ENCODE assay signal across 21 mouse cellular contexts in genomic region chr13:113762766-113763516, GRCm38 (mm10).
"Had no signal": no experiment of that assay in that cellular context is flagged by ENCODE, and none has a peak within 500 bp of the region (broad histone marks: within the 10 kb centered on the region; RNA-seq: fewer than 3 reads in every experiment).

No protein-coding gene starts in this region.

- H3K4me1 ChIP-seq: megakaryocyte, embryonic 14.5 days; neural tube, embryonic 13.5 days had no signal

- H3K36me3 ChIP-seq: limb, embryonic 13.5 days; midbrain, embryonic 10.5 days; midbrain, embryonic 13.5 days; neural tube, embryonic 13.5 days had no signal

- DNase-seq: kidney, adult 18-20 months; kidney, adult 9 months; kidney, postnatal 14 days; kidney, postnatal 4 days; left cerebral cortex, postnatal 4 days; liver; liver, postnatal 0 days; retina, postnatal 1 day; thymus, adult 2 months; thymus, postnatal 14 days; thymus, postnatal 4 days had no signal

- H3K27ac ChIP-seq: limb, embryonic 13.5 days; liver, embryonic 14.5 days; macrophage; midbrain, embryonic 10.5 days; midbrain, embryonic 13.5 days; neural tube, embryonic 13.5 days had no signal

- H3K9ac ChIP-seq: limb, embryonic 13.5 days; liver, embryonic 14.5 days; liver, postnatal 0 days; midbrain, embryonic 13.5 days; neural tube, embryonic 13.5 days had no signal

- H3K9me3 ChIP-seq: limb, embryonic 13.5 days; midbrain, embryonic 10.5 days; midbrain, embryonic 13.5 days; neural tube, embryonic 13.5 days had no signal

- H3K4me3 ChIP-seq: limb, embryonic 13.5 days; megakaryocyte, embryonic 14.5 days; midbrain, embryonic 10.5 days; midbrain, embryonic 13.5 days; myocyte; neural tube, embryonic 13.5 days had no signal

- H3K4me2 ChIP-seq: limb, embryonic 13.5 days; midbrain, embryonic 13.5 days; neural tube, embryonic 13.5 days had no signal

- ATAC-seq: intestine, embryonic 16.5 days; liver, postnatal 0 days; midbrain, embryonic 13.5 days; midbrain, embryonic 16.5 days had no signal

- H3K27me3 ChIP-seq: limb, embryonic 13.5 days; megakaryocyte, embryonic 14.5 days; neural tube, embryonic 13.5 days had no signal
